In the genomic region with DNA sequence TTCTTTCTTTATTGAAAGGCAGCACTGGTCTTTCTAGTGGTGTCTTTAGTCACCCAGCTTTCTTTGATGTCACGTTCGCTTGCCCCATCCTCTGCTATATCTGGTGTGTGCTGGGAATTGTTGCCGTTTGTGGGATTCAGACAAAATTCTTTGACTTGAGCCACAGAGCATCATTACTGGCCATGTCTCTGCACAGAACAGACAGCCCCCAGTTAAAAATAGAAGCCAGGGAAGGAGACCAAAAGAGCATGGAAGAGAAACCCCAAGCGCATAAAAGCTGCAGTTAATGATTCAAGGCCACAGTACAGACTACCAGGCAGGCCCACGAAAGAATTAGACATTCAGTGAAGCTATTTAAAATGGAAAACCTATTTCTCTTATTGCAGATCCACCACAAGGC, we compare ENCODE assay signal across 13 mouse cellular contexts.
DNase-seq lines count a peak whose midpoint lies in the region; ATAC-seq and TF ChIP-seq lines count a peak whose summit lies in the region.
"Had no signal": no experiment of that assay in that cellular context is flagged by ENCODE, and none has a peak within 500 bp of the region (broad histone marks: within the 10 kb centered on the region; RNA-seq: fewer than 3 reads in every experiment).

No protein-coding gene starts in this region.

- ATAC-seq in kidney, postnatal 0 days (replicated peaks; ENCODE audit: low FRiP score, low read depth): no peak
- ATAC-seq in embryonic facial prominence, embryonic 15.5 days (ENCODE audit: insufficient number of reproducible peaks, low FRiP score, low TSS enrichment, low read depth): peak; percentile 54; the same call in 1 of the 2 replicates
- ATAC-seq in hindbrain, embryonic 14.5 days (ENCODE audit: low FRiP score): no peak

- no peaks in the 10 kb centered on the region for H3K27me3 ChIP-seq in kidney, postnatal 0 days (ENCODE audit: insufficient read depth, low read length)
- H3K27me3 ChIP-seq in embryonic facial prominence, embryonic 15.5 days: no peaks in the 10 kb centered on the region
- no peaks in the 10 kb centered on the region for H3K27me3 ChIP-seq in hindbrain, embryonic 14.5 days (ENCODE audit: control insufficient read depth, insufficient read depth, low read length)
- H3K27me3 ChIP-seq in myocyte (ENCODE audit: control insufficient read depth, insufficient read depth, insufficient read length): no peaks in the 10 kb centered on the region
- H3K27me3 ChIP-seq: megakaryocyte, embryonic 14.5 days had no signal

- intact Hi-C loops in left cerebral cortex, postnatal 36 days (cut with DNase I): no loop called here

- WGBS in kidney, postnatal 0 days: 38% methylated on average over 5 of the region's 5 CpGs
- WGBS in embryonic facial prominence, embryonic 15.5 days: 34% methylated on average over 5 of the region's 5 CpGs
- 27% methylated on average over 5 of the region's 5 CpGs for WGBS in hindbrain, embryonic 14.5 days

- peak overlapping the region; percentile 21; the same call in 1 of the 2 replicates for H3K4me2 ChIP-seq in kidney, postnatal 0 days (ENCODE audit: low read length)
- no peak overlapping the region for H3K4me2 ChIP-seq in embryonic facial prominence, embryonic 15.5 days (replicated peaks)
- H3K4me2 ChIP-seq in hindbrain, embryonic 14.5 days (replicated peaks): no peak overlapping the region; the same call in 1 of the 2 replicates
- peak overlapping the region; percentile 24 for H3K4me2 ChIP-seq in myocyte (ENCODE audit: low read depth)

- H3K9ac ChIP-seq in kidney, postnatal 0 days (ENCODE audit: low read depth, low read length): no peak overlapping the region
- H3K9ac ChIP-seq in embryonic facial prominence, embryonic 15.5 days: no peak overlapping the region
- no peak overlapping the region for H3K9ac ChIP-seq in hindbrain, embryonic 14.5 days
- H3K9ac ChIP-seq: liver, embryonic 14.5 days had no signal

- TF ChIP-seq CTCF in kidney, postnatal 0 days (IDR thresholded peaks at IDR 0.05; ENCODE audit: low read depth): no peak

- no peaks in the 10 kb centered on the region for H3K4me1 ChIP-seq in kidney, postnatal 0 days (replicated peaks; ENCODE audit: insufficient read depth, low read length)
- H3K4me1 ChIP-seq in embryonic facial prominence, embryonic 15.5 days: peaks cover 4% of the 10 kb centered on the region; the same call in 1 of the 2 replicates
- no peaks in the 10 kb centered on the region for H3K4me1 ChIP-seq in hindbrain, embryonic 14.5 days (replicated peaks; ENCODE audit: control insufficient read depth, insufficient read depth, low read length)

- no peaks in the 10 kb centered on the region for H3K9me3 ChIP-seq in kidney, postnatal 0 days (replicated peaks; ENCODE audit: low read length)
- H3K9me3 ChIP-seq in embryonic facial prominence, embryonic 15.5 days (replicated peaks): no peaks in the 10 kb centered on the region
- no peaks in the 10 kb centered on the region for H3K9me3 ChIP-seq in hindbrain, embryonic 14.5 days (ENCODE audit: control insufficient read depth, low read length)
- H3K9me3 ChIP-seq: megakaryocyte, embryonic 14.5 days had no signal

- no peak for TF ChIP-seq POLR2A in myocyte (IDR thresholded peaks at IDR 0.05; ENCODE audit: insufficient read length, low read depth)

- no peaks in the 10 kb centered on the region for H3K36me3 ChIP-seq in kidney, postnatal 0 days (ENCODE audit: insufficient read depth, low read length)
- H3K36me3 ChIP-seq in embryonic facial prominence, embryonic 15.5 days: no peaks in the 10 kb centered on the region
- no peaks in the 10 kb centered on the region for H3K36me3 ChIP-seq in hindbrain, embryonic 14.5 days (replicated peaks; ENCODE audit: control insufficient read depth, insufficient read depth)
- H3K36me3 ChIP-seq in myocyte (ENCODE audit: control insufficient read depth, insufficient read depth): no peaks in the 10 kb centered on the region

- no peak overlapping the region for H3K4me3 ChIP-seq in kidney, postnatal 0 days (replicated peaks; ENCODE audit: low read depth, low read length)
- H3K4me3 ChIP-seq in embryonic facial prominence, embryonic 15.5 days (replicated peaks): no peak overlapping the region
- no peak overlapping the region for H3K4me3 ChIP-seq in hindbrain, embryonic 14.5 days (replicated peaks; ENCODE audit: low read length)
- H3K4me3 ChIP-seq in myocyte: no peak overlapping the region

- no peaks in the 10 kb centered on the region for H3K79me2 ChIP-seq in myocyte (ENCODE audit: control insufficient read depth, insufficient read depth)

- no peak overlapping the region for H3ac ChIP-seq in myocyte (ENCODE audit: control insufficient read depth, insufficient read length)

- DNase-seq in kidney, postnatal 0 days (ENCODE audit: low spot score): no peak
- DNase-seq in kidney, postnatal 10 days: no peak
- no peak for DNase-seq in hindbrain, embryonic 14.5 days (ENCODE audit: low spot score)
- no peak for DNase-seq in left cerebral cortex, postnatal 36 days (ENCODE audit: low spot score in 2 of 2)
- no peak for DNase-seq in right cerebral cortex, postnatal 36 days (ENCODE audit: low spot score in 2 of 2)
- DNase-seq in ovary, postnatal 14 days (ENCODE audit: low spot score): no peak
- DNase-seq: cerebellum, adult 11 months; gastrocnemius, postnatal 10 days; thymus, postnatal 4 days had no signal

- H3K27ac ChIP-seq in kidney, postnatal 0 days: no peak overlapping the region
- no peak overlapping the region for H3K27ac ChIP-seq in embryonic facial prominence, embryonic 15.5 days (replicated peaks)
- peak overlapping the region; percentile 28; the same call in 1 of the 2 replicates for H3K27ac ChIP-seq in hindbrain, embryonic 14.5 days
- H3K27ac ChIP-seq: liver, embryonic 14.5 days had no signal

TF ChIP-seq in myocyte, 11 proteins besides CTCF, POLR2A, EP300 and RAD21:
- no peak for TF ChIP-seq SRF (IDR thresholded peaks at IDR 0.05; ENCODE audit: control insufficient read depth, insufficient read length, low read depth)

Comparison
In these comparisons a context has a peak if more than half of its experiments do, and no peak if none do; other contexts are left out.
1. H3K4me2 ChIP-seq: peak in kidney, postnatal 0 days (single experiment) and myocyte (single experiment); none in embryonic facial prominence, embryonic 15.5 days (single experiment) and hindbrain, embryonic 14.5 days (single experiment).